Mouse (Mus musculus) cerebellum, postnatal 25 days (tissue): ENCODE data around the gene Olfr1356.
"Not testable (repeated sequence)": the region's sequence is repeated elsewhere in the genome, so short reads cannot be mapped to it uniquely, and the experiment has no call there.

Experiments
- DNase-seq, 2 experiments: peaks; one replicate each; pipeline ENCODE4 v3.0.0; 2021; ENCODE audit warnings: mixed read lengths in 2 of 2

Gene Olfr1356

GRCm38 (mm10) chr10:78852066-78852465 is at the start of gene Olfr1356:
Gene Olfr1356, minus strand, starts transcription at chr10:78852166.
- no peak for DNase-seq

- DNase-seq, result no peak
Measured at GRCm38 (mm10) chr10:78875240-78875639, 23.3 kb upstream of the Olfr1356 start, which contains the start of gene Olfr1355. Gene Olfr1355, plus strand, starts transcription at chr10:78875540.

GRCm38 (mm10) chr10:78840456-78840855 is 11.5 kb downstream of the Olfr1356 start:
- not testable (repeated sequence) for DNase-seq

GRCm38 (mm10) chr10:78812358-78813060 is 39.5 kb downstream of the Olfr1356 start:
- no peak for DNase-seq

- no peak for DNase-seq
Measured at GRCm38 (mm10) chr10:78801449-78801848, 50.5 kb downstream of the Olfr1356 start.
